ENCODE assay signal across 1 mouse cellular context in genomic region chr12:78861496-78862253, GRCm38 (mm10).
TF ChIP-seq lines count a peak whose summit lies in the region.

Gene Atp6v1d, minus strand, starts transcription at chr12:78861638.
Gene Eif2s1, plus strand, starts transcription at chr12:78861819.

TF ChIP-seq in CH12.LX, 34 proteins besides CTCF, POLR2A, EP300 and RAD21 (continued from another document):
- TF ChIP-seq KAT2A (IDR thresholded peaks at IDR 0.05; ENCODE audit: insufficient replicate concordance, low read length): peak; percentile 68; the same call in 1 of the 2 replicates
- peak; percentile 82 for TF ChIP-seq TBP (conservative IDR thresholded peaks at IDR 0.05; ENCODE audit: low read depth, low read length)
- TF ChIP-seq IRF4 (IDR thresholded peaks at IDR 0.05; ENCODE audit: low read depth, low read length): 0 out of 2 replicates have a peak, but pooled peaks have one; percentile 35
- peak; percentile 95 for TF ChIP-seq SIN3A (IDR thresholded peaks at IDR 0.05; ENCODE audit: low read length)
- no peak for TF ChIP-seq MAFK (IDR thresholded peaks at IDR 0.05; ENCODE audit: insufficient replicate concordance, low read length)
- TF ChIP-seq SMC3 (IDR thresholded peaks at IDR 0.05; ENCODE audit: low read depth, low read length): no peak
- TF ChIP-seq ZKSCAN1 (IDR thresholded peaks at IDR 0.05; ENCODE audit: borderline replicate concordance, low read depth, low read length): no peak
- TF ChIP-seq PAX5 (IDR thresholded peaks at IDR 0.05; ENCODE audit: low read length): no peak
- 0 out of 2 replicates have a peak, but pooled peaks have one; percentile 28 for TF ChIP-seq RCOR1 (conservative IDR thresholded peaks at IDR 0.05; ENCODE audit: low read depth, low read length)
- TF ChIP-seq CHD1 (IDR thresholded peaks at IDR 0.05; ENCODE audit: low read depth, low read length): no peak
- TF ChIP-seq MAX (IDR thresholded peaks at IDR 0.05; ENCODE audit: low read length): peak; percentile 94
- TF ChIP-seq CHD2 (IDR thresholded peaks at IDR 0.05; ENCODE audit: low read length): no peak
- peak; percentile 92 for TF ChIP-seq USF1 (IDR thresholded peaks at IDR 0.05; ENCODE audit: low read depth, low read length)
- TF ChIP-seq MAZ (IDR thresholded peaks at IDR 0.05; ENCODE audit: low read depth, low read length): peak; percentile 69
- TF ChIP-seq NRF1 (IDR thresholded peaks at IDR 0.05; ENCODE audit: low read depth, low read length): peak; percentile 90
- peak; percentile 98 for TF ChIP-seq NELFE (IDR thresholded peaks at IDR 0.05; ENCODE audit: low read depth, low read length)
- TF ChIP-seq JUND (conservative IDR thresholded peaks at IDR 0.05; ENCODE audit: low read depth, low read length): no peak
- peak; percentile 88 for TF ChIP-seq ZMIZ1 (IDR thresholded peaks at IDR 0.05; ENCODE audit: low read depth, low read length)
